Mouse (Mus musculus) ES-E14 (cell line): ENCODE measurements around the gene Tmprss9. TPM values are rescaled to one million over a fixed set of nuclear protein-coding genes. Genes with fewer than 3 reads are reported as not detected.
A peak's percentile ranks its signal among the peaks of the same experiment; 100 is the strongest.

ENCODE experiments used
- DNase-seq: peaks from one replicate; pipeline ENCODE4 v3.0.0-alpha.2; 2013; ENCODE audit warnings: low read depth, low spot score
- H3K27ac ChIP-seq: 2 replicates; pipeline ENCODE4 v1.5.1; 2012; ENCODE audit warnings: low read depth, mild to moderate bottlenecking, low read length, moderate library complexity, mixed read lengths; ENCODE audit not compliant: poor library complexity, insufficient read depth, severe bottlenecking
- H3K36me3 ChIP-seq: 2 replicates; pipeline ENCODE4 v1.6.1; 2012; ENCODE audit warnings: mild to moderate bottlenecking, low read length, moderate library complexity, mixed read lengths; ENCODE audit not compliant: control insufficient read depth, poor library complexity, insufficient read depth, severe bottlenecking
- H3K4me1 ChIP-seq, 2 experiments: fragments of 150-350 bp in 1 of 2; sonication (generic) in 1 of 2; 2 replicates each; pipeline ENCODE4 v1.6.1; 2012; ENCODE audit warnings: low read length in 2 of 2, mild to moderate bottlenecking in 1 of 2, mixed read lengths in 1 of 2; ENCODE audit not compliant: control insufficient read depth in 2 of 2, insufficient read depth in 2 of 2, poor library complexity in 1 of 2
- H3K4me3 ChIP-seq, 2 experiments: fragments of 150-350 bp in 1 of 2; sonication (generic) in 1 of 2; 2 replicates each; pipeline ENCODE4 v1.5.1; 2012; ENCODE audit warnings: low read length in 2 of 2, low read depth in 1 of 2, mild to moderate bottlenecking in 1 of 2, mixed read lengths in 1 of 2; ENCODE audit not compliant: insufficient read depth in 1 of 2, poor library complexity in 1 of 2, severe bottlenecking in 1 of 2
- H3K9ac ChIP-seq: 2 replicates; pipeline ENCODE4 v1.6.1; 2012; ENCODE audit warnings: low read depth, mild to moderate bottlenecking, low read length, mixed read lengths; ENCODE audit not compliant: poor library complexity, insufficient read depth, severe bottlenecking
- H3K9me3 ChIP-seq: fragments of 150-350 bp; sonication (generic); 2 replicates; pipeline ENCODE4 v1.6.1; 2012; ENCODE audit warnings: low read depth, mild to moderate bottlenecking, low read length; ENCODE audit not compliant: control insufficient read depth, insufficient read depth
- CHD2 ChIP-seq: IDR thresholded peaks from 2 replicates; pipeline ENCODE4 v1.6.1; 2014; ENCODE audit warnings: mild to moderate bottlenecking, low read depth, low read length, inconsistent platforms
- HCFC1 ChIP-seq: IDR thresholded peaks from 2 replicates; pipeline ENCODE4 v1.6.1; 2012; ENCODE audit warnings: low read length, inconsistent platforms, borderline replicate concordance; ENCODE audit not compliant: insufficient read depth
- MAFK ChIP-seq: IDR thresholded peaks from 2 replicates; pipeline ENCODE4 v1.6.1; 2014; ENCODE audit warnings: mild to moderate bottlenecking, low read depth, low read length, inconsistent platforms; ENCODE audit not compliant: insufficient read depth
- ZC3H11A ChIP-seq: IDR thresholded peaks from 2 replicates; pipeline ENCODE4 v1.6.1; 2012; ENCODE audit warnings: low read depth, mild to moderate bottlenecking, inconsistent platforms, low read length, borderline replicate concordance
- ZNF384 ChIP-seq: IDR thresholded peaks from 2 replicates; pipeline ENCODE4 v1.6.1; 2012; ENCODE audit warnings: low read depth, low read length, inconsistent platforms
- in situ Hi-C, 2 experiments: fragments of 600-800 bp; cut with MboI; formaldehyde crosslinking; loops; one replicate each; pipeline ENCODE4 v1.15.1; 2025; ENCODE audit warnings: low sequenced_read_pairs in 2 of 2, inconsistent platforms in 1 of 2; ENCODE audit not compliant: unreplicated experiment in 2 of 2
- total RNA-seq: library from RNA; depleted of rRNA; stranded (reverse); fragments of 300-350 nt; gene quantifications from 2 replicates; pipeline ENCODE4 v1.2.3, GENCODE M21; 2012

Gene Tmprss9
- total RNA-seq, 1 experiment: not detected

GRCm38 (mm10) chr10:80934136-80934985, 62.7 kb downstream of the Tmprss9 start:
- H3K4me1 ChIP-seq: peaks cover 14 to 59% of the 10 kb centered on the region in 2 experiments
- H3K9ac ChIP-seq: no peak overlapping the region
- H3K9me3 ChIP-seq: no peaks in the 10 kb centered on the region
- TF ChIP-seq ZC3H11A: no peak
- no peak for TF ChIP-seq MAFK
- no peak for TF ChIP-seq CHD2
- no peak for TF ChIP-seq ZNF384
- TF ChIP-seq HCFC1: no peak
- 0 out of 4 replicates have a peak overlapping the region, but pooled peaks of 1 of the 2 experiments have one; percentile 15 for H3K4me3 ChIP-seq
- no peak for DNase-seq
- in situ Hi-C loops: no loop called here
- peaks cover 10% of the 10 kb centered on the region; the same call in 1 of the 2 replicates for H3K36me3 ChIP-seq
- no peak overlapping the region for H3K27ac ChIP-seq

- Histone ChIP-seq H3K9ac (no peak overlapping the region), H3K27ac (no peak overlapping the region), H3K4me1 (peaks cover 14 to 60% of the 10 kb centered on the region in 2 experiments)
These were observed 63.6 kb downstream of the Tmprss9 start for GRCm38 (mm10) chr10:80935241-80935640.

DNA sequence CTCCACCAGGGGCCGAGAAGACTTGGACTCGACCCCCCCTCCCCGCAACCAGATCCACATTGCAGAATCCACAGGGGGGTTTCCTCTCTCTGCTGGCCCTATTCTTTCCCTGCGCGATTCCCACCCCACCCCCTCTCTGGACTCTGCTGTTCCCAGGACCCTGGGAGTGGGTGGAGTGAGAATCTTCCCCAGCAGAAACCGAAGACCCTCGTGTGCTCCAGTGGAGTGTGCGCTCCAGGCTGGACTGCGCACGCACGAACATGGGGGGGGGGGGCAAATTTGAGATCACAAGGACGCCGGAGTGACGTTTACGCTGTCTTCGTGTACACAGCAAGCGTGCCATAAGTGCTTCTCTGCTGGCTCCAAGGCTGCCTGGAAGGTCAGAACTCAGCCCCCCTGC, 64.0 kb downstream of the Tmprss9 start:
- Histone ChIP-seq H3K4me1 (peaks cover 14 to 62% of the 10 kb centered on the region in 2 experiments), H3K4me3 (peak overlapping the region; percentile 38 to 44; a peak in 2 of 4 replicates), H3K9ac (no peak overlapping the region), H3K36me3 (peaks cover 10% of the 10 kb centered on the region; the same call in 1 of the 2 replicates), H3K27ac (no peak overlapping the region), H3K9me3 (no peaks in the 10 kb centered on the region)
- in situ Hi-C loops: no loop called here
- no peak for DNase-seq
- no peak for TF ChIP-seq CHD2
- TF ChIP-seq HCFC1: no peak
- no peak for TF ChIP-seq ZC3H11A
- no peak for TF ChIP-seq ZNF384
- TF ChIP-seq MAFK: no peak

More at GRCm38 (mm10) chr10:80935241-80935640, 63.6 kb downstream of the Tmprss9 start:
- peaks cover 10% of the 10 kb centered on the region; the same call in 1 of the 2 replicates for H3K36me3 ChIP-seq
- H3K9me3 ChIP-seq: no peaks in the 10 kb centered on the region
- no peak for DNase-seq
- TF ChIP-seq HCFC1: no peak
- no peak for TF ChIP-seq CHD2
- no peak for TF ChIP-seq MAFK
- no peak for TF ChIP-seq ZNF384
- TF ChIP-seq ZC3H11A: no peak
- no peak overlapping the region for H3K4me3 ChIP-seq
- in situ Hi-C loops: no loop called here

DNA sequence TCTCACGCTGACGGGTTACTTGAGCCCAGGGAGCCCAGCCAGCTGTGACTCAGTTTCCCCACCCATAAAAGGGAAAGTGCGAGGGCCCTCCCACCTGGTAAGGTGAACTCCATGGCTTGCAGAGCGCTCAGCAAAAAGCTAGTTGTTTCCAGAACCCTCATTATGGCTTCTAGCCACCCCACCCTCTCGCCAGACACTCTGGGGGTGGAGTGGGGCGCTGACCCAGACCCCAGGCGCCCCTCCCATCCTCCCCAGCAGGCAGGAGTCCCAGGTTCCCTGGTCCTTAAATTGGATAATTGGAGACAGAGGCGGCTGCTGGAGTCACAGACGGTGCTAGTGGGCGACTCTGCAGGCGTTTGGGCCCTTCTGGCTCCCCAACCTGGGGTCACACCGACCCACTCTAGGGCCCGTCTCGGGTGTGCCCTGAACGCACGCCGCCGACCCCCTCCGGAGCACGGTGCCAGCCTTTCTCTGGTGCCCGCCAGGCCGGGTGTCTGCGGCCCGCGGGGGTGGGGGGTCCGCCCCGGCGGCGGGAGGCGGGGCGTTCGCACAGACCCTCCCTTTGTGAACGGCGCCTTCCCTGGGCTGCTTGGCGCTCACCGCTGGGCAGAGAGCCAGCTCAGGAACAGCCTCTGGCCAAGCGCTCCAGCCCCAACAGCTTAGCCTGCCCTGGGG, 64.6 kb downstream of the Tmprss9 start:
- peaks cover 19 to 64% of the 10 kb centered on the region in 2 experiments for H3K4me1 ChIP-seq
- TF ChIP-seq ZC3H11A: no peak
- no peak for TF ChIP-seq HCFC1
- no peak for TF ChIP-seq MAFK
- no peak for TF ChIP-seq ZNF384
- TF ChIP-seq CHD2: no peak
- peak overlapping the region; percentile 38 to 44; a peak in 2 of 4 replicates for H3K4me3 ChIP-seq
- peaks cover 5% of the 10 kb centered on the region; the same call in 1 of the 2 replicates for H3K36me3 ChIP-seq
- H3K9ac ChIP-seq: peak overlapping the region; percentile 35; the same call in 1 of the 2 replicates
- no peak overlapping the region for H3K27ac ChIP-seq
- H3K9me3 ChIP-seq: no peaks in the 10 kb centered on the region
- in situ Hi-C loops: no loop called here
- DNase-seq: no peak
